Mouse (Mus musculus) limb, embryonic 15.5 days (tissue): Measurements from ENCODE around the gene Insyn1. TPM values are rescaled to one million over a fixed set of nuclear protein-coding genes. Genes with fewer than 3 reads are reported as not detected.

Experiments used
- ATAC-seq: fragments of 200-750 bp; cut with Nextera tagmentation; 2 replicates; pipeline ENCODE4 v1.8.0; 2017; ENCODE audit warnings: low read depth, moderate TSS enrichment; ENCODE audit not compliant: insufficient number of reproducible peaks, low FRiP score, low TSS enrichment
- H3K27ac ChIP-seq: fragments of 300-500 bp; sonication (generic); 2 replicates; pipeline ENCODE4 v1.5.1; 2015; ENCODE audit warnings: moderate library complexity, mild to moderate bottlenecking, inconsistent platforms
- H3K27me3 ChIP-seq: fragments of 300-500 bp; sonication (generic); 2 replicates; pipeline ENCODE4 v1.6.1; 2015; ENCODE audit warnings: inconsistent platforms
- H3K36me3 ChIP-seq: fragments of 300-500 bp; sonication (generic); 2 replicates; pipeline ENCODE4 v1.6.1; 2015; ENCODE audit warnings: inconsistent platforms
- H3K4me1 ChIP-seq: fragments of 300-500 bp; sonication (generic); 2 replicates; pipeline ENCODE4 v1.6.1; 2015; ENCODE audit warnings: inconsistent platforms
- H3K4me2 ChIP-seq: fragments of 300-500 bp; sonication (generic); 2 replicates; pipeline ENCODE4 v1.6.1; 2015; ENCODE audit warnings: mild to moderate bottlenecking, inconsistent platforms
- H3K4me3 ChIP-seq: fragments of 300-500 bp; sonication (generic); 2 replicates; pipeline ENCODE4 v1.5.1; 2015; ENCODE audit warnings: mild to moderate bottlenecking, inconsistent platforms
- H3K9ac ChIP-seq: fragments of 300-500 bp; sonication (generic); 2 replicates; pipeline ENCODE4 v1.6.1; 2015; ENCODE audit warnings: inconsistent platforms
- H3K9me3 ChIP-seq: fragments of 300-500 bp; sonication (generic); 2 replicates; pipeline ENCODE4 v1.6.1; 2016; ENCODE audit warnings: inconsistent platforms
- WGBS: fragments of 180-500 bp; shearing (Covaris S2); methylation state at CpG from one replicate; pipeline ENCODE4 v1.1.7; 2015; 5-methylcytosine and 5-hydroxymethylcytosine counted together
- polyA plus RNA-seq: library from polyadenylated mRNA; unstranded; fragments of >200 nt; fragmentation: Nextera tagmentation; extraction: Ambion mirVana; gene quantifications from 2 replicates; pipeline ENCODE4 v1.2.1, GENCODE M21; 2015

Gene Insyn1
- polyA plus RNA-seq, 1 experiment from 2014 or later = 3.2 TPM

DNA sequence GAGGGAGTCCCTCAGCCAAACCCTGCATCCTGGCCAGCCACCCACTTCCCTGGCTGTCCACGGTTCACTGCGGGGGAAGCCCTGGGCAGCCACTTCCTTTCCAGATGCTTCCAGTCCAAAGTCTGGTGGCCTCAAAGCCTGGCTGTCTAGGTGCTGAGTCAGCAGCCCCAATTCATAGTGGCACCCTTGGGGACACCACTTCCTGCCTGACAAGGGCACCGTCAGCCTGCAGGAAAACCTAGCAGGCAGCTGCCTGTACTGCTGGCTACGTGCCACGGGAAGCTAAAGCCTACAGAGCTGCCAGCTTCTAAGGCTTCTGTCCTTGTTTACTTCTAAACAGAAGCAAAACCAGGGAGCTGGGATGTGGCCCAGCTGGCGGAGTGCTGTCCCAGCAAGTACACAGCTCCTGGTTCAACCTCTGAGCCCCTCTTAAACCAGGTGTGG is 53.5 kb downstream of the Insyn1 start:
- Histone ChIP-seq H3K36me3 (peaks cover 25% of the 10 kb centered on the region), H3K9ac (no peak overlapping the region), H3K4me3 (no peak overlapping the region), H3K27ac (peak overlapping the region; percentile 68), H3K4me1 (peaks cover 29% of the 10 kb centered on the region), H3K4me2 (no peak overlapping the region), H3K9me3 (no peaks in the 10 kb centered on the region), H3K27me3 (no peaks in the 10 kb centered on the region)
- ATAC-seq = peak; percentile 47; the same call in 1 of the 2 replicates
- 29% methylated on average over 6 of the region's 6 CpGs for WGBS

- H3K4me2 ChIP-seq = no peak overlapping the region
- no peak for ATAC-seq
- 61% methylated on average over 4 of the region's 4 CpGs for WGBS
- no peak overlapping the region for H3K27ac ChIP-seq
- no peak overlapping the region for H3K4me3 ChIP-seq
- H3K4me1 ChIP-seq = peaks cover 45% of the 10 kb centered on the region
- H3K9ac ChIP-seq = no peak overlapping the region
- H3K9me3 ChIP-seq = no peaks in the 10 kb centered on the region
- H3K36me3 ChIP-seq = peaks cover 6% of the 10 kb centered on the region; the same call in 1 of the 2 replicates
- no peaks in the 10 kb centered on the region for H3K27me3 ChIP-seq
Measured at GRCm38 (mm10) chr9:58544879-58545324, 56.5 kb downstream of the Insyn1 start.

- Histone ChIP-seq H3K9me3 (no peaks in the 10 kb centered on the region), H3K27ac (no peak overlapping the region), H3K4me2 (no peak overlapping the region), H3K36me3 (peaks cover 2% of the 10 kb centered on the region; the same call in 1 of the 2 replicates), H3K27me3 (no peaks in the 10 kb centered on the region), H3K9ac (no peak overlapping the region), H3K4me1 (peaks cover 49% of the 10 kb centered on the region), H3K4me3 (no peak overlapping the region)
- no peak for ATAC-seq
- 56% methylated on average over 6 of the region's 6 CpGs for WGBS
Measured at GRCm38 (mm10) chr9:58545428-58545827, 57.0 kb downstream of the Insyn1 start.

DNA sequence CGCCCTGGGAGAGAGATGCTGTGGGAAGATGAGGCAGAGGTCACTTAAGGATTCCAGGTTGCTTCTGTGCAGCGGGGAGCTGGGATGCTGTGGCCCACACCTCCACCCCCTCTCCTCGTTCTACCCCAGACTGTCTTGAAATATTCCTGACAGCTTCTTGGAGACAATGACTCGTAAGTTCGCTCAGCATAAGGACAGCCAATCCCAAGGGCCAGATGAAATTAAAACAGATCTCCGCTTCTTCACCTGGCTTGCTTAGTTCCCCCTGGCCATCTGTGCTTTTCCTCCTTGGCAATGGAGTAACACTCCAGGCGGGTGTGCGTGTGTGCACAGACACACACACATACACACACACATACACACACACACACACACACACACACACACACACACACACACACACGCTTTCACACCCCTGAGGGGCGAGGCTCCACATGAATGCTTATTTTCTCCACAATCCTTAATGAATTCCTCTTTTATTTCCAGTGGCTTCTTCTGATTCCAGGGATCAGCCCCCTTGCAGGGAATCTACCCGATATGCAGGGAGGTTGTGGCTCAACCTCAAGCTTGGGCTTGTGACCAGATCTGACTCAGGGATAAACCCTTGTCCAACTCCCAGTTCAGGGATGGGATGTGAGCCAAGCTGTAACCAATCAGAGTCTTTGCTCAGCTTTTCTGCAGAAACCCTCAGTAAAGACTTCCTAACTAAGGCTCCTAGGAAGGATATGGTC is 58.4 kb downstream of the Insyn1 start:
- Histone ChIP-seq H3K36me3 (no peaks in the 10 kb centered on the region), H3K4me2 (no peak overlapping the region), H3K4me1 (peaks cover 41% of the 10 kb centered on the region), H3K9me3 (no peaks in the 10 kb centered on the region), H3K27me3 (no peaks in the 10 kb centered on the region), H3K9ac (no peak overlapping the region), H3K27ac (peak overlapping the region; percentile 27; the same call in 1 of the 2 replicates), H3K4me3 (no peak overlapping the region)
- 0 out of 2 replicates have a peak, but pooled peaks have one; percentile 51 for ATAC-seq
- 65% methylated on average over 11 of the region's 11 CpGs for WGBS

DNA sequence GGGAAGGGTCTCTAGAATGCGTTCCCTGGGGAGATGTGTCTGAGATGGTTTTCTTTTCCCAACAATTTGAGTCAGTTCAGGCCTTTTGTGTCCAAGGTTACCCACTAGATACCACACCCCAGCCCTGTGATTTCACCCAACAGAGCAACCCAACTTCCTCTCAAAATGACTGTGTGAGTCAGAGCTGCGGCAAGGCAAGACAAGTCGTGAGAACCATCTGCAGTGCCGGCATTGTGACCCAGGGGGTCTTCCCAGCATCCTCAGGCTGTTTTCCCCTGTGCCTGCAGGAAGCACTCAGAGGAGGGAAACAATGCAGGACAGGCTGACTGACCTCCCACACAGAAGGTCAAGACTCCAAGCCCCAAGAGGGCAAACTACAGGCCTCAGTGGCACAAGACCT is 60.5 kb downstream of the Insyn1 start:
- peaks cover 47% of the 10 kb centered on the region for H3K4me1 ChIP-seq
- WGBS = 57% methylated on average over 4 of the region's 4 CpGs
- no peaks in the 10 kb centered on the region for H3K9me3 ChIP-seq
- H3K9ac ChIP-seq = no peak overlapping the region
- no peak overlapping the region for H3K27ac ChIP-seq
- no peak overlapping the region for H3K4me2 ChIP-seq
- no peaks in the 10 kb centered on the region for H3K27me3 ChIP-seq
- ATAC-seq = no peak
- no peaks in the 10 kb centered on the region for H3K36me3 ChIP-seq
- H3K4me3 ChIP-seq = no peak overlapping the region

Other genes with a start within 250 kb of the Insyn1 start
- 15.7 and 16.4 TPM in 2 replicates for gene Pml, start 238.8 kb upstream of the Insyn1 start, polyA plus RNA-seq
- 34.2 and 35.5 TPM in 2 replicates for gene Stoml1, start 235.4 kb upstream of the Insyn1 start, polyA plus RNA-seq
- 92.6 and 110 TPM in 2 replicates for gene Loxl1, start 175.4 kb upstream of the Insyn1 start, polyA plus RNA-seq
- not detected in 2 replicates for gene Tbc1d21, start 118.1 kb upstream of the Insyn1 start, polyA plus RNA-seq
- 57.5 and 59.2 TPM in 2 replicates for gene Cd276, start 66.8 kb downstream of the Insyn1 start, polyA plus RNA-seq
- gene Nptn, start 93.6 kb downstream of the Insyn1 start, polyA plus RNA-seq = 124 and 129 TPM in 2 replicates